Mouse (Mus musculus) heart, embryonic 11.5 days (tissue): ENCODE results near the gene Slc16a13. TPM values are rescaled to one million over a fixed set of nuclear protein-coding genes. Genes with fewer than 3 reads are reported as not detected.

Experiments used
- ATAC-seq: fragments of 200-750 bp; cut with Nextera tagmentation; replicated peaks from 2 replicates; pipeline ENCODE4 v1.8.0; 2017; ENCODE audit warnings: moderate library complexity; ENCODE audit not compliant: insufficient number of reproducible peaks, low FRiP score, low TSS enrichment
- H3K27ac ChIP-seq: fragments of 300-500 bp; sonication (generic); 2 replicates; pipeline ENCODE4 v1.5.1; 2014; ENCODE audit warnings: mild to moderate bottlenecking, low read depth, low read length
- H3K27me3 ChIP-seq: fragments of 300-500 bp; sonication (generic); 2 replicates; pipeline ENCODE4 v1.6.1; 2014; ENCODE audit warnings: mild to moderate bottlenecking, low read length, mixed read lengths; ENCODE audit not compliant: control insufficient read depth, insufficient read depth
- H3K36me3 ChIP-seq: fragments of 300-500 bp; sonication (generic); 2 replicates; pipeline ENCODE4 v1.6.1; 2014; ENCODE audit warnings: mild to moderate bottlenecking, low read length, moderate library complexity, mixed read lengths; ENCODE audit not compliant: control insufficient read depth, insufficient read depth
- H3K4me1 ChIP-seq: fragments of 300-500 bp; sonication (generic); 2 replicates; pipeline ENCODE4 v1.6.1; 2014; ENCODE audit warnings: low read length; ENCODE audit not compliant: control insufficient read depth, insufficient read depth
- H3K4me2 ChIP-seq: fragments of 300-500 bp; sonication (generic); 2 replicates; pipeline ENCODE4 v1.6.1; 2014; ENCODE audit warnings: mild to moderate bottlenecking, moderate library complexity
- H3K4me3 ChIP-seq: fragments of 300-500 bp; sonication (generic); 2 replicates; pipeline ENCODE4 v1.5.1; 2014; ENCODE audit warnings: low read depth, low read length
- H3K9ac ChIP-seq: fragments of 300-500 bp; sonication (generic); 2 replicates; pipeline ENCODE4 v1.6.1; 2014; ENCODE audit warnings: mild to moderate bottlenecking, low read depth, low read length, moderate library complexity
- H3K9me3 ChIP-seq: fragments of 300-500 bp; sonication (generic); replicated peaks from 2 replicates; pipeline ENCODE4 v1.6.1; 2016; ENCODE audit warnings: low read length; ENCODE audit not compliant: control insufficient read depth
- WGBS: fragments of 180-500 bp; shearing (Covaris S2); extraction: QIAGEN DNeasy Blood & Tissue Kit; methylation state at CpG from one replicate; pipeline ENCODE4 v1.1.7; 2014; ENCODE audit not compliant: insufficient replicate concordance; 5-methylcytosine and 5-hydroxymethylcytosine counted together
- polyA plus RNA-seq: library from polyadenylated mRNA; unstranded; fragments of >200 nt; fragmentation: Nextera tagmentation; extraction: Ambion mirVana; gene quantifications from 2 replicates; pipeline ENCODE4 v1.2.1, GENCODE M21; 2014

Gene Slc16a13
- polyA plus RNA-seq, 1 experiment from 2014 or later = 7.6 TPM

GRCm38 (mm10) chr11:70198332-70198731 is 22.5 kb downstream of the Slc16a13 start:
- no peaks in the 10 kb centered on the region for H3K9me3 ChIP-seq
- H3K4me2 ChIP-seq = no peak overlapping the region
- H3K4me1 ChIP-seq = no peaks in the 10 kb centered on the region
- no peak for ATAC-seq
- no peak overlapping the region for H3K27ac ChIP-seq
- 83% methylated on average over 3 of the region's 3 CpGs for WGBS
- no peaks in the 10 kb centered on the region for H3K36me3 ChIP-seq
- no peak overlapping the region for H3K9ac ChIP-seq
- H3K27me3 ChIP-seq = no peaks in the 10 kb centered on the region
- no peak overlapping the region for H3K4me3 ChIP-seq

DNA sequence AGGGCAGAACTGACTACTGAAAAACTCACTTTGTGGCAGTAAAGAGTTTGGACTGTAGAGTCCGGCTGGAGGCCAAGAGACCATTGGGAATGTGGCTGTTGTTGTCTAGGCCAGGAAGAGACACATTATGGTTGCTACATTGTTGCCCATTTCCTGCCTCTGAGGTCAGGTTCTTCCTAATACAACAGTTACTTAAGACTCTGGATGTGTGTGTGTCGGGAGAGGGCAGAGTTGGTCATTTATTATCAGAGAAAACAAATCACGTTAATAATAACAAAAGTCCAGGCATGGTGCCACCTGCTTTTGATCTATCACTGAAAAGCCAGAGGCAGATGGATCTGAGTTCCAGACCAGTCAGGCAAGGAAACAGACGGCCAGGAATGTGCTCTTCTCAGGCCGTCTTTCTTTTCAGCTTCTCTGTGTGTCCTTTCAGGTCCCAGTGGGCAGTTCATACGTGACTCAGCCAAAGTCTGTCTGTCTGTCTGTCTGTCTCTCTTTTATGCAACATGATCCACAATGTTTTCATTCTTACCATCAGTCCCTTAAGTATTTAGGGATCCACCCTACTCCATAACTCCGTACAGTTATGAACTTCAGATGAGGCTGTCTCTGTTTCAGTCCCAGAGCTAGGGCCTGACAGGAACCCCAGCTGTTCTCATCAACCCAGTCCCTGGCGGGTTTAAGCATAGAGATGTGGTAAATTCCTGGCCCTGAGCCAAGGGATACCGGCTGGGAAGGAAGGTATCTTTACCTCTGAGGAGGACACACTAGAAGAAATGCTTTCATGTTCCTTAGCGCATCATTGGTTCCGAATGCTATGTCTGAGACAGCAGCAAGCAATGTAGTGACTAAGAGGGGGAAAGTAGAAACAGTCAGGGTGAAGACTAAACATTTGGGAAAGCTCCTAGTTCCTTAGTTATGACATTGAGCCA is 27.2 kb downstream of the Slc16a13 start:
- 53% methylated on average over 11 of the region's 11 CpGs for WGBS
- no peak overlapping the region for H3K4me2 ChIP-seq
- ATAC-seq = no peak

DNA sequence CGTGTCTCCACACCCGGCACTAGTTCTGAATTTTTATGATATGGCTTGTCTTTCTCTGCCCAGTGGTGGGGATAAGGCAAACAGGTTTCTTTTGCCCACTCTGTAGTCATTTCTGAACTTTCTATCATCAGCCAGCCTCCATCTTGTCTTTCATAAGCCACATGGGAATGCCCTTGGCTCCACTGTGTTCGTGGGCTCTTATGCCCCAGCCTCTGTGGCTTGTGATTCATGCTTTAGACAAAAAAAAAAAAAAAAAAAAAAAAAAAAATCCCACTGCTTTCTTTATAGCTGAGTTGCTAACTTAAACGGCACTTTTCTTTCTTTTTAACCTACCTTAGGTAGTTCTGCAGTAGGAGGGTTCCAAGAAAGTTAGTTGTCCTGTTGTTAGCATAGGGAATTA is 28.7 kb downstream of the Slc16a13 start:
- ATAC-seq = no peak
- Histone ChIP-seq H3K4me1 (no peaks in the 10 kb centered on the region), H3K27me3 (no peaks in the 10 kb centered on the region), H3K9me3 (no peaks in the 10 kb centered on the region), H3K4me2 (no peak overlapping the region), H3K36me3 (no peaks in the 10 kb centered on the region), H3K4me3 (no peak overlapping the region), H3K27ac (no peak overlapping the region), H3K9ac (no peak overlapping the region)
- WGBS = 82% methylated on average over 4 of the region's 4 CpGs

More for the DNA sequence above, 27.2 kb downstream of the Slc16a13 start:
- no peaks in the 10 kb centered on the region for H3K36me3 ChIP-seq
- no peaks in the 10 kb centered on the region for H3K9me3 ChIP-seq
- H3K9ac ChIP-seq = no peak overlapping the region
- H3K27me3 ChIP-seq = no peaks in the 10 kb centered on the region
- H3K27ac ChIP-seq = no peak overlapping the region
- H3K4me3 ChIP-seq = no peak overlapping the region
- H3K4me1 ChIP-seq = no peaks in the 10 kb centered on the region

DNA sequence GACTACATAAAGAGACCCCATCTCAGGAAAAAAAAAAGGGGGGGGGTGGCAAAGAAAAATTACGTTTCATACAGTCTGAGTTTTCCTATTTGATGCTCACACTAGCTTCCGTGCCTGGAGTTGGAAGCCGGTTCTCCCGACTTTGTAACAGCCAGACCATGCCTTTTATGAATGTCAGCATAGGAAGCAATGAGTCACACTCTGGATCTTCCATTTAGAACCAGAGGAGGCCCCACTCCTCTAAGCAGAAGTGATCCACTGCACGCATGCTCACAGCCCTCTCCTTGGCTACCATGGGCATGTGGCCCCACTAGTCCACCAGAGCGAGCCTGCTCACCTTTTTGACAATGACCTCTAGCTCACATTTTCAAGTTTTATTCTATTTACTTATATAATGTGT is 29.7 kb downstream of the Slc16a13 start:
- no peak overlapping the region for H3K9ac ChIP-seq
- 81% methylated on average over 6 of the region's 6 CpGs for WGBS
- no peaks in the 10 kb centered on the region for H3K36me3 ChIP-seq
- H3K27ac ChIP-seq = no peak overlapping the region
- H3K4me3 ChIP-seq = no peak overlapping the region
- H3K4me1 ChIP-seq = no peaks in the 10 kb centered on the region
- ATAC-seq = no peak
- no peaks in the 10 kb centered on the region for H3K27me3 ChIP-seq
- H3K9me3 ChIP-seq = no peaks in the 10 kb centered on the region
- H3K4me2 ChIP-seq = no peak overlapping the region

- Histone ChIP-seq H3K4me3 (no peak overlapping the region), H3K36me3 (no peaks in the 10 kb centered on the region), H3K27ac (no peak overlapping the region), H3K4me1 (no peaks in the 10 kb centered on the region), H3K9me3 (no peaks in the 10 kb centered on the region), H3K9ac (no peak overlapping the region), H3K4me2 (no peak overlapping the region), H3K27me3 (no peaks in the 10 kb centered on the region)
- ATAC-seq = no peak
- 85% methylated on average over 28 of the region's 28 CpGs for WGBS
These were observed 31.3 kb downstream of the Slc16a13 start for GRCm38 (mm10) chr11:70189319-70190134.

DNA sequence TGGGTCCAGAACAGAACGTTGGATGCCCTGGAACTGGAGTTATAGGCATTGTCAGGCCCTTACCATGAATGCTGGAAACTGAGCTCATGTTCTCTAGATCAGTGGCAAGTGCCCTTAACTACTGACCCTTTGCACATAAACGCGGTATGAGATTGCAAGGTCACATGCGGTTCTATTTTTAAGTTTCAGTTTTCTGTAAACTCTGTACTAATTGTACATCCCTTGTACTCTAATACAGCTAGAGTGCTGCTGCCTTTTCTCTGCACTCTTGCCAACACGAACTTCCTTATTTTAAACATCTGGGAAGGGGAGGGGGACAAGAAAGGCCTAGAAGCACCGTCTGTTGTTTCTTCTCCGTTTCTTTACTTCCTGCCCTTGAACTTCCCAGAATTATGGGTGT is 35.7 kb downstream of the Slc16a13 start:
- H3K4me3 ChIP-seq = no peak overlapping the region

GRCm38 (mm10) chr11:70180496-70180895 is 40.4 kb downstream of the Slc16a13 start:
- 77% methylated on average over 4 of the region's 4 CpGs for WGBS
- ATAC-seq = no peak
- no peaks in the 10 kb centered on the region; the same call in 1 of the 2 replicates for H3K9me3 ChIP-seq

More for the DNA sequence above, 35.7 kb downstream of the Slc16a13 start:
- Histone ChIP-seq H3K27me3 (no peaks in the 10 kb centered on the region), H3K9ac (no peak overlapping the region), H3K27ac (no peak overlapping the region), H3K4me2 (no peak overlapping the region), H3K9me3 (no peaks in the 10 kb centered on the region), H3K4me1 (no peaks in the 10 kb centered on the region), H3K36me3 (no peaks in the 10 kb centered on the region)
- WGBS = 72% methylated on average over 7 of the region's 7 CpGs
- ATAC-seq = no peak

DNA sequence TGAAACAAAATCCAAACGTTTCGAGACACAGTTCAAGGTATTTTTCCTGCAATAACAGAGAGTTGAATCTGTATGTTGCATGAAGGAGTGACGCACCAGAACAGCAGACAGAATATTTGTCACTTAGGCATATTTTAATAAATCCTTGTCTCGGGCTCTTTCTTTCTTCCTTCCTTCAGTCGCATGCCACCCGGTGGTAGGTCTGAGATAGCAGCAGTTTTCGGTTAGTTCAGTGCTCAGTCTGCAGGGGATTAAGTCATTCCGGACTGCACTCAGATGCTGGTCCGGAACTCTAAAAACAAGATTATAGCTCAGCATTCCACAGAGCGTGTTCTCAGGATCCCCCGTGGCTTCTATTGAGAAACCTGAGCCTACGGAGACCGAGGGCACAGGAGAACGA is 41.5 kb downstream of the Slc16a13 start:
- Histone ChIP-seq H3K4me2 (no peak overlapping the region), H3K4me1 (no peaks in the 10 kb centered on the region), H3K9me3 (no peaks in the 10 kb centered on the region; the same call in 1 of the 2 replicates), H3K27ac (no peak overlapping the region), H3K27me3 (no peaks in the 10 kb centered on the region; the same call in 1 of the 2 replicates), H3K4me3 (no peak overlapping the region), H3K9ac (no peak overlapping the region), H3K36me3 (no peaks in the 10 kb centered on the region)
- 45% methylated on average over 14 of the region's 14 CpGs for WGBS
- ATAC-seq = no peak

More at GRCm38 (mm10) chr11:70180496-70180895, 40.4 kb downstream of the Slc16a13 start:
- H3K4me1 ChIP-seq = no peaks in the 10 kb centered on the region
- no peaks in the 10 kb centered on the region for H3K27me3 ChIP-seq
- no peak overlapping the region for H3K4me3 ChIP-seq
- H3K9ac ChIP-seq = no peak overlapping the region
- H3K36me3 ChIP-seq = no peaks in the 10 kb centered on the region
- H3K4me2 ChIP-seq = no peak overlapping the region
- no peak overlapping the region for H3K27ac ChIP-seq
